Mouse (Mus musculus) intestine, embryonic 16.5 days (tissue): ENCODE measurements at regions not wholly inside any gene's neighbourhood (a gene's known extent, or its start where the extent isn't known, plus 50 kb on each side); places are given as distances from the start of the nearest gene placed in this dataset.

Source experiments
- ATAC-seq: fragments of 200-750 bp; cut with Nextera tagmentation; 2 replicates; pipeline ENCODE4 v1.8.0; 2017; ENCODE audit warnings: moderate TSS enrichment, moderate library complexity
- H3K27ac ChIP-seq: fragments of 300-500 bp; sonication (generic); 2 replicates; pipeline ENCODE4 v1.5.1; 2014; ENCODE audit warnings: mild to moderate bottlenecking, low read length
- H3K27me3 ChIP-seq: fragments of 300-500 bp; sonication (generic); replicated peaks from 2 replicates; pipeline ENCODE4 v1.6.1; 2014; ENCODE audit warnings: low read length, control low read depth, mixed read lengths; ENCODE audit not compliant: control insufficient read depth, insufficient read depth
- H3K36me3 ChIP-seq: fragments of 300-500 bp; sonication (generic); 2 replicates; pipeline ENCODE4 v1.6.1; 2014; ENCODE audit warnings: low read length, control low read depth; ENCODE audit not compliant: control insufficient read depth, insufficient read depth
- H3K4me1 ChIP-seq: fragments of 300-500 bp; sonication (generic); 2 replicates; pipeline ENCODE4 v1.6.1; 2014; ENCODE audit warnings: low read length, control low read depth, mixed read lengths; ENCODE audit not compliant: control insufficient read depth, insufficient read depth
- H3K4me2 ChIP-seq: fragments of 300-500 bp; sonication (generic); 2 replicates; pipeline ENCODE4 v1.6.1; 2014; ENCODE audit warnings: low read depth, low read length, control low read depth
- H3K4me3 ChIP-seq: fragments of 300-500 bp; sonication (generic); 2 replicates; pipeline ENCODE4 v1.5.1; 2014; ENCODE audit warnings: mild to moderate bottlenecking, low read length
- H3K9ac ChIP-seq: fragments of 300-500 bp; sonication (generic); 2 replicates; pipeline ENCODE4 v1.6.1; 2014; ENCODE audit warnings: low read depth, low read length
- H3K9me3 ChIP-seq: fragments of 300-500 bp; sonication (generic); 2 replicates; pipeline ENCODE4 v1.6.1; 2016; ENCODE audit warnings: low read length, control low read depth; ENCODE audit not compliant: control insufficient read depth
- WGBS: fragments of 180-500 bp; shearing (Covaris S2); extraction: QIAGEN DNeasy Blood & Tissue Kit; methylation state at CpG from one replicate; pipeline ENCODE4 v1.1.7; 2014; 5-methylcytosine and 5-hydroxymethylcytosine counted together

DNA sequence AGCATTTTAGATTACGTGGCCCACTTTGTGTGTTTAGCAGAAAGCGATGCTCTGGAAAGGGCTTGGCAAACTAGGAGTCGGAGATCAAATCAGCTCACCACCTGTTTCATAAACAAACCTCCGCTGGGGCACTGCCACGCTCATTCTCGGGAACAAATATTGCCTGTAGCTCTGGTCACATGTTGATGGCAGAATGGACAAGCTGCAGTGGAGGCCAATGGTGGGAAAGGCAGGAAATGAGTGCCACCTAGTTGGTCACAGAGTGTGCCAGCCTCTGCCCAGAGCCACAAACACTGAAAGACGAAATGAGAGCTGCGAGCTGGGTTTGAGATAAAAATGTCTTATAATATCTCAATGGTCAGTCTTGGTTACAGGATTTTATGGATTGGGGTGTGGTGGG lies 259.2 kb upstream of the Csf3r start:
- no peaks in the 10 kb centered on the region for H3K9me3 ChIP-seq
- no peak overlapping the region for H3K27ac ChIP-seq
- H3K27me3 ChIP-seq, result no peaks in the 10 kb centered on the region
- H3K4me3 ChIP-seq, result no peak overlapping the region
- H3K36me3 ChIP-seq, result no peaks in the 10 kb centered on the region
- H3K4me2 ChIP-seq, result no peak overlapping the region
- no peak overlapping the region for H3K9ac ChIP-seq
- no peaks in the 10 kb centered on the region for H3K4me1 ChIP-seq
- ATAC-seq, result no peak
- whole genome bisulfite sequencing, result 80% methylated on average over 8 of the region's 8 CpGs

DNA sequence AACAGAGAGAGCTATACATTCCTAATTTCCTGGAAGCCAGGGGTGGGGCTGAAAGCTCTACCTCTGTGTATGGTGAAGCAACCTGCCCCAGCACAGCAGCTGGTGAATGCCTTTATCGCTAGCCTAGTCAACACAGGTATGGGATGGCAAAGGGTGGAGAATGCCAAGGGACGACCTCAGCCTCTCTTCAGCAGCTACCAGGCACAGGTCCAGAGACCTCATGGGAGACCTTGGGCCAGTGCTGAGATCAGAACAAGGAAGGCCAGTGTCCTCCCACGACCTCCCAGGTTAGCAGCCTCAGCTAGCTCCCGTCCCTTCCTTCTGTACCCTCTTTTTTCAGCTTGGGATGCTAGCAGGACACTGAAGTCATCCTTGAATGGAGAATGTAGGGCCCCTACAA lies 247.2 kb upstream of the Csf3r start:
- no peaks in the 10 kb centered on the region for H3K36me3 ChIP-seq
- no peak overlapping the region for H3K4me2 ChIP-seq
- H3K27ac ChIP-seq, result no peak overlapping the region
- H3K4me1 ChIP-seq, result no peaks in the 10 kb centered on the region
- H3K4me3 ChIP-seq, result no peak overlapping the region
- no peaks in the 10 kb centered on the region for H3K9me3 ChIP-seq
- ATAC-seq, result no peak
- no peak overlapping the region for H3K9ac ChIP-seq
- 73% methylated on average over 4 of the region's 4 CpGs for WGBS
- H3K27me3 ChIP-seq, result no peaks in the 10 kb centered on the region

DNA sequence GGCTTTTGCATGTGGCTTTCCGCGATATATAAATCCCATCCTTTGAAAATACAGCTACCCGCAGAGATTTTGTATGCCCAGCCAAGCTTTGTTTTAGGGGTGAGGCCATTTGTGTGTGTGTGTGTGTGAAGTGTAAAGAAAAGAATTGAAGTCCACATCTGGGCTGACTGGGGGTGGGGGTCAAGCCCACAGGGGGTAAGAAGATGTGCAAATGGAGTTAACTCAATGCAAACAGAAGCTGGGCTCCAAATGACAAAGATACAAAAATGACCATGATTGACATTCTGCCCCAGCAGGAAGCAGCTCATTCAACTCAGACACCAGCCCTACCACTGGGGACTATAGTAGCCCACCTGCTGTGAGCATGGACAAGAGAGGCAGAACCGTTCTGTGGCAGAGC lies 244.2 kb upstream of the Csf3r start:
- no peak for ATAC-seq
- Histone ChIP-seq H3K36me3 (no peaks in the 10 kb centered on the region), H3K4me3 (no peak overlapping the region), H3K27me3 (no peaks in the 10 kb centered on the region), H3K9me3 (no peaks in the 10 kb centered on the region), H3K4me1 (no peaks in the 10 kb centered on the region), H3K9ac (no peak overlapping the region), H3K27ac (no peak overlapping the region), H3K4me2 (no peak overlapping the region)
- WGBS, result 36% methylated on average over 4 of the region's 4 CpGs

GRCm38 (mm10) chr4:125780921-125781487 lies 243.3 kb upstream of the Csf3r start:
- H3K4me3 ChIP-seq, result no peak overlapping the region
- H3K4me2 ChIP-seq, result no peak overlapping the region
- no peaks in the 10 kb centered on the region for H3K9me3 ChIP-seq
- H3K9ac ChIP-seq, result no peak overlapping the region
- 16% methylated on average over 12 of the region's 12 CpGs for WGBS
- H3K27me3 ChIP-seq, result no peaks in the 10 kb centered on the region
- H3K4me1 ChIP-seq, result no peaks in the 10 kb centered on the region
- no peaks in the 10 kb centered on the region for H3K36me3 ChIP-seq
- H3K27ac ChIP-seq, result no peak overlapping the region
- ATAC-seq, result no peak

DNA sequence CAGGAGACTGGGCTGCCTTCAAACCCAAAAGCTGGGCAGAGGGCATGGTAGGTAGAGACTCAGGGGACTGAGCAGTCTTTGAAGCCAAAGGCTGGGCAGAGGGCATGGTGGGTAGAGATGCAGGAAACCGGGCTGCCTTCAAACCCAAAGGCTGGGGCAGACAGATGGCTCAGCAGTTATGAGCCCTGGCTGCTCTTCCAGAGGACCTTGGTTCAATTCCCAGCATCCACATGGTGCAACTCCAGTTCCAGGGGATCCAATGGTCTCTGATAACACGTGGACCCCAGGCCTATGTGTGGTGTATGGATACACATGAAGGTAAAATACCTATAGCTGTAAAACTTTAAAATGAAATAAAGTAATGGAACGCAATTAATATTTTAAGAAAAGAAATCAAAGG lies 242.0 kb upstream of the Csf3r start:
- no peaks in the 10 kb centered on the region for H3K4me1 ChIP-seq
- no peak overlapping the region for H3K27ac ChIP-seq
- no peaks in the 10 kb centered on the region for H3K36me3 ChIP-seq
- H3K27me3 ChIP-seq, result no peaks in the 10 kb centered on the region
- no peak for ATAC-seq
- 70% methylated on average over 3 of the region's 3 CpGs for WGBS
- no peak overlapping the region for H3K9ac ChIP-seq
- H3K4me2 ChIP-seq, result no peak overlapping the region
- no peak overlapping the region for H3K4me3 ChIP-seq
- H3K9me3 ChIP-seq, result no peaks in the 10 kb centered on the region

DNA sequence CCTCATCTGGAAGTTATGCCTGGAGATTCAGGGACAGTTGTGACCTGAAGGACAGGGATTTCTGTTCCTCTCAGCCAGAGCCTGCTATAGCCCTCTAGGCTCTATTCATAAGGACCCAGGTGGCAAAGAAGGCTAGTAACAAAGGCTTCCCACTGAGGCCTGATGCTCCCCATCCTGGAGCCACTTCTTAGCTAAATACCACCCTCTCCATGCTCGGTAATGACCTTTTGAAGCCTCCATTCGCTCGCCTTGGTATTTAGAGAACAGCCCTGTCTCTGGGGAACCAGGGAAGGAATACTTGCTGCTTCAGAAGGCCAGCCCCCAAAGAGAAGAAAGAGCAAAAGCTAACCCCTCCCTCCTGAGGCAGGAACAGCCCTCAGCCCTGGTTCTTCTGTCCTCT lies 238.3 kb upstream of the Csf3r start:
- Histone ChIP-seq H3K4me1 (no peaks in the 10 kb centered on the region), H3K4me3 (no peak overlapping the region), H3K27me3 (no peaks in the 10 kb centered on the region), H3K36me3 (no peaks in the 10 kb centered on the region), H3K27ac (no peak overlapping the region), H3K9ac (no peak overlapping the region), H3K9me3 (no peaks in the 10 kb centered on the region), H3K4me2 (no peak overlapping the region)
- ATAC-seq, result no peak
- WGBS, result 28% methylated on average over 3 of the region's 3 CpGs

DNA sequence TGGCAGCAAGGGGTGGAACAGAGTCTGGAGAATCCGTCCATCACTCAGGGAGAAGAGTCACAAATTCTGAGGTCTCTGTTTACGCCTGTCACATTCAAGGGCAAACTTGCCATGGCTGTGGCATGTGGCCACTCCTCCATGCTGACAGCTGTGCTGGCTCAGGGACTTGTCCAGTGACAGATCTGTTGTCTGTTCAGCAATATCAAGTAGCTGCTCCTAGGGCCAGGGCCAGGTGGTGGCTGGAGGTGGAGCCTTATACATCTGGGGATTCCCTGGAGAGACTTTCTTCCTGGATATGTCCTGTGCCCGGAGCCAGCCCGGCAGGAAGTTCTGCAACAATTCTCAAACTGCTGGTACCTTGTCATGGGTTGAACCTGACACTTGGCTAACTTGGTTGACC lies 229.7 kb upstream of the Csf3r start:
- H3K4me2 ChIP-seq, result no peak overlapping the region
- no peak overlapping the region for H3K27ac ChIP-seq
- H3K4me1 ChIP-seq, result no peaks in the 10 kb centered on the region
- ATAC-seq, result no peak
- H3K4me3 ChIP-seq, result no peak overlapping the region
- no peaks in the 10 kb centered on the region for H3K9me3 ChIP-seq
- no peaks in the 10 kb centered on the region for H3K27me3 ChIP-seq
- H3K36me3 ChIP-seq, result no peaks in the 10 kb centered on the region
- 71% methylated on average over 4 of the region's 4 CpGs for WGBS
- H3K9ac ChIP-seq, result no peak overlapping the region

- no peaks in the 10 kb centered on the region for H3K9me3 ChIP-seq
- no peaks in the 10 kb centered on the region for H3K4me1 ChIP-seq
- H3K27me3 ChIP-seq, result no peaks in the 10 kb centered on the region; the same call in 1 of the 2 replicates
- 88% methylated on average over 4 of the region's 4 CpGs for WGBS
- no peak for ATAC-seq
- no peak overlapping the region for H3K4me3 ChIP-seq
- H3K4me2 ChIP-seq, result no peak overlapping the region
- no peak overlapping the region for H3K27ac ChIP-seq
- no peak overlapping the region for H3K9ac ChIP-seq
- no peaks in the 10 kb centered on the region for H3K36me3 ChIP-seq
These were observed 216.4 kb upstream of the Csf3r start for GRCm38 (mm10) chr4:125807923-125808322.

GRCm38 (mm10) chr4:125809446-125810108 lies 214.8 kb upstream of the Csf3r start:
- Histone ChIP-seq H3K27me3 (no peaks in the 10 kb centered on the region; the same call in 1 of the 2 replicates), H3K36me3 (no peaks in the 10 kb centered on the region), H3K4me1 (no peaks in the 10 kb centered on the region), H3K27ac (no peak overlapping the region), H3K9me3 (no peaks in the 10 kb centered on the region), H3K9ac (no peak overlapping the region), H3K4me2 (no peak overlapping the region), H3K4me3 (no peak overlapping the region)
- ATAC-seq, result no peak
- 16% methylated on average over 9 of the region's 9 CpGs for WGBS

GRCm38 (mm10) chr4:125810247-125810646 lies 214.1 kb upstream of the Csf3r start:
- Histone ChIP-seq H3K4me1 (no peaks in the 10 kb centered on the region), H3K9ac (no peak overlapping the region), H3K27ac (no peak overlapping the region), H3K4me2 (no peak overlapping the region), H3K4me3 (no peak overlapping the region), H3K9me3 (no peaks in the 10 kb centered on the region), H3K27me3 (no peaks in the 10 kb centered on the region; the same call in 1 of the 2 replicates), H3K36me3 (no peaks in the 10 kb centered on the region)
- WGBS, result 63% methylated on average over 8 of the region's 8 CpGs
- no peak for ATAC-seq
